Mouse (Mus musculus): Measurements from ENCODE around the gene 1700023F06Rik.

The 1700023F06Rik gene

DNA sequence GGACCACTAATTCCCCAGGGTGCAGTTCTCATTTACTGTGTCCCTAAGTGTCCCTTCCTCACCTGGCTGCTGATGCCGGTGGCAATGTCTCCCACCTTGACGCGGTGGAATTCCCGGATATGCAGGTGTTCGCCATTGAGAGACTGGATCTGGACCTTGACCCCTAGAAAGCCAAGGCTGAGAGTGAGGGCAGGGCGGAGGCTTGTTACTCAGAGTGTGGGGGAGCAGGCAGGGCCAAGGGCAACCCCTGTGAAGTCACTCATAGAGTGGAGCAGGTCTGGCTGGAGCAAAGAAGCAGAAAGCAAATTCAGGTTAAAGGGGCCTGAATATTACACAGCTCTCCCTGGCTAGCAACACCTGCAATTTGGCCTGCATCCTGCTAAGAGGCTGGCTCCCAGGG, 13.1 kb upstream of the 1700023F06Rik start:
- no peak for DNase-seq

DNA sequence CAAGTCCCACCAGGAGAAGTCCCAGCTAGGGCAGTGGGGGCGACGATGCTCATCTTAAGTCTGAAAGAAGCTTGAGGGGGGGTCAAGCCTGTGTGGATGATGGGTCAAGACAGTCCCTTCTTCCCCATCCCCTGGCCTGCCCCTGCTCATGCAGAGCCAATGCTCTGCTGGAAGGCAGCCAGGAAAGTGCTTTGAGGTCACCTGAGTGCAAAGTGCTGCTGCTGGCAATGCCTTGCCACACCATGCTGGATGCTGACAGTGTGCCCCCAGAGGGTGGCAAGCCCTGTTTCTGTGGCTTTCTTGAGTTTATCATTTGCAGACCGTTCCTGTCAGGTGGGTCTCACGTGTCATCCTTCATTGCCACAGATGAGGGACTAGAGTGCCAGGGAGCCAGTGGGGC, 11.6 kb upstream of the 1700023F06Rik start:
- no peak for DNase-seq

DNA sequence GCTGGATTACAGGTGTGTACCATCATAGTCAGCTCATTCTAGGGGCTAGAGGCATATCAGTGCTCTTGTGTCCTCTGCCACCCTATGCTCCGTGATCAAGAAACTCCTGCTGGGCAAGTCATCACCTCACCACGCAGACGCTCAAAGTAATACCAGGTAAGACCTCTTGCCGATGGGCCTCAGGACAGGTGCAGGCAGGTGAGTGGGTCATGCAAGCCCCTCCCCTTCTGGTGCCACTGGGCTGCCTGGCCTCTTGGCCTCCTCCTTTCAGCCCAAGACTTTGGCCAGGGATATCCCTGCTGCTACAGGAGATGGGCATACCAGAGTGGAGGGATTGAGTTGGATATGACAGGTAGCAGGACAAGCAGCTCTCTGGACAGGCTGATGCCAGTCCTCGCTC, 10.9 kb upstream of the 1700023F06Rik start:
- no peak for DNase-seq

DNA sequence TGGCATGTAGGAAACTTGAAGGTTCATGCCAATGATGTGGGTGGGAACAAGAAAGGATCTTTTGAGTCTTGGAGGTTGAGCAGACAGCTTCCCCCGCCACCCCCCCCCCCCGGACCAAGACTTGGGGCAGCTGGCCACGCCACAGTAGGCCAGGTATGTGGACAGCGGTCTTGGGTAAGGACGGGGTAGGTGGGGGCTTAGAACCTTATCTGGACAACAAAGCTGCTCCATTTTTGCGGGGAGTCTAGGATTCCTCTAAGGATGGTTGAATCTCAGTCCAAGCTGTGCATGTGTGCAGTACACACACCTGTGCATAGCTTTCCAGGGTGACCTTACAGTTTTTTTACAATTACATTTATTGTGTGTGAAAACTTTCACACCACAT, 10.2 kb upstream of the 1700023F06Rik start:
- no peak for DNase-seq

DNA sequence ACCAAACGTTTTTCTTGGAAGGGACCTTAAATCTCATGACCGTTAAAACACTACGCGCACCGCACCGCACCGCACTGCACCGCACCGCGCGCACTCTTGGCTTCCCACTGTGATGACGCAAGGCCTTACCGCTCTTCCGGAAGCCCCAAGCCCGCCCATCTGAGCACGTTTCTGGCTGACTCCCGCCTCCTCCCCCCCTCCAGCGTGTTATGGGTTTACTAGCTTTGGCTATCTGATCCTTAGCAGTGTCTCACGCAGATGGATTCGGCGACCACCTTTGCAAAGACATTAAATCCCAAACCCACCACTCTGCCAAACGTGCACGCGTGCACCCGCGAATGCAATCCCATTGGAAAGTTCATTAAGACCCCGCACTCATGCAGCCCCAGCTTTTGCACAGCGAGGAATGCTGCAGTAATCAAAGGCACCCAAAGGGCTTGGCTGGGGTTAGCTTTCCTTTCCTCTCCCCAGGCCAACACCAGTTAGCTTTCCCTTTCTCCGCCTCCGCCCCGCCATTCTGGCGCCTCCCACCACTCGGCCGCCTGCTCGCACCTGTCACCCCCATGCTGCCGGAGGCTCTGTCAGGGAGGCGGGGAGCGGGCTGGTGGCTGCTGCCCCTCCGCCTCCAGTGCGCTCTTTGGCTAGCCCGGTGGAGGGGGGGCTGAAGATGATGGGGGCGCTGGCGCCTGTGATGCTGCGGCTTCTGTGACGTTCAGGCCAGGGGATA, 9.6 kb upstream of the 1700023F06Rik start, which contains the start of gene Spata32:
TSS of gene Spata32 (minus strand) at position 643 of the 727 bp plus-strand sequence.
- peak; percentile 79 for DNase-seq

DNA sequence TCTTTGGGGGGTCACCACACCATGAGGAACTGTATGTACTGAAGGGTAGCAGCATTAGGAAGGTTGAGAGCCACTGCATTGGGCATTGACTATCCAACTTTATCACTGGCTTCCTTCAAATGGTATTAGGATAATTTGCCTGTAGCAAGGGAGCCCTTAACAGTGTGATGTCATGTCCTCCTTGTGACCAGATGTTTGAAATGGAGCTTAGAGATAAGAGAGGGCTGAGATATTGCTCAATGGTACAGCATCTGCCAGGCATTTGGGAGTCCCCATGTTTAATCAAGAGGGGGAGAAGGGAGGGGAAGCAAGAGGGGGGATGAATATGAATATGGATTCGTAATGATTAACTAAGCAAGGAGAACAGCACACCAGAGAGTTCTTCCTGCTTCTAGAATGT, 7.0 kb upstream of the 1700023F06Rik start:
- no peak for DNase-seq

DNA sequence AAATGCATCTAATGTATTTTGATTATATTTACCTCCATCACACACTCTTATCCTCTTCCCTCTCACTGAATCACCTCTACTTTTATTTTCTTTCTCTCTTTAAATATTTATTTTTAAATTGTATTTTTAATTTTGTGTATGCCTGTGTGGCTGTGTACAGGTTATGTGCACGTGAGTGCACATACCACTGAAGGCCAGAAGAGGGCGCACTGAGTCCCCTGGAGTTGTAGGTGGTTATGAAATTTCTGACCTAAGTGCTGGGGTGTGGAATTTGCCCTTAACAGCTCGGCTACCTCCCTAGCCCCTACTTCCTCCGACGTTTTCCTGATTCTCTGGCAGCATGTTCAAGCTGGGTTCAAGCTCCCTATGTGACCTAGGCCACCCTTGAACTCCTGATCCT, 5.4 kb upstream of the 1700023F06Rik start:
- no peak for DNase-seq

DNA sequence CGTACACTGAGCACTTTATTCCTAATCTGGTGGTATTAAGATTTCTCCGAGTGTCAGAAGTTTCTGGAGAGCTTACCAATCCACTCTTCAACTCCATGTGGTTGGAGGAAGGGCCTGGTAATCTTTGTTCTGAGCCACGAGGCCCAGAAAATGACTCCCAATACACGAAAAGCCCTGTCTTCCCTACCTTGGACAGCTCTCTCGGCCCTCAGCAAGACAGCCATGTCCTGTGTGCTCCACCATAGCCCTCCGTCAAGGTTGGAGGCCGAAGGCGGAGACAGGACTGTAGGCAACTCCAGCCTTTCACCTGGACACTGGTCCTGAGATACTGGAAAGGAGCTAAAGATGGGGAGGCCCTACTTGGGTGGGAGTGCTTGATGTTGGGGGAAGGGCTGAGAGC, 1.9 kb upstream of the 1700023F06Rik start:
- no peak for DNase-seq

DNA sequence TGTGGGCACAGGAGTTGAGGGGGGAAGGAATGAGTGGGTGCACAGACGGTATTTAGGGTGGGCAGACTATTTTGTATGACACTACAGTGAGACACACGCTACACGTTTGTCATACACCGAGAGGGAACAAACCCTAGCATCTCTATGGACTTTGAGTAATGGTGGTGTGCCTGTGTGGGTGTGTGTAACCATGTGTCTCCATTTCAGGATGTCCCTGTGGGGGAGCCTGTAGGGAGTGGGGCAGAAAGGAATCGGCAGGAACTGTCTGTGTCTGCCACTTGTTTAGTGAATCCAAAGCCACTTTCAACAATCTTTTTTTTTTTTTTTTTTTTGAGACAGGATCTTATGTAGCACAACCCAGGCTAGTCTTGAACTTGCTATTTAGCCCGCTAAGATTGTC, 2.2 kb downstream of the 1700023F06Rik start:
- no peak for DNase-seq

DNA sequence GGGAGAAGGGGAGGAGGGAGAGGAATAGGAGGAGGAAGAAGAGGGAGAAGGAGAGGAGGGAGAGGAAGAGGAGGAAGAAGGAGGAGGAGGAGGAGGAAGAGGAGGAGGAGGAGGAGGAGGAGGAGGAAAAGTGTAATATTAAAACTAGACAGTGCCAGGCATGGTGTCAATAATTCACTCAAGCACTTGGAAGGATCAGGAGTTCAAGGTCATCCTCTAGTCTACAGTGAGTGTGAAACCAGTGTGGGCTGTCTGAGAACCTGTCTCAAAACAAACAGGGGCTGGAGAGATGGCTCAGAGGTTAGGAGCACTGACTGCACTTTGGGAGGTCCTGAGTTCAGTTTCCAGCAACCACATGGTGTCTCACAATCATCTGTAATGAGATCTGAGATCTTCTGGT, 6.0 kb downstream of the 1700023F06Rik start:
- DNase-seq = no peak

DNA sequence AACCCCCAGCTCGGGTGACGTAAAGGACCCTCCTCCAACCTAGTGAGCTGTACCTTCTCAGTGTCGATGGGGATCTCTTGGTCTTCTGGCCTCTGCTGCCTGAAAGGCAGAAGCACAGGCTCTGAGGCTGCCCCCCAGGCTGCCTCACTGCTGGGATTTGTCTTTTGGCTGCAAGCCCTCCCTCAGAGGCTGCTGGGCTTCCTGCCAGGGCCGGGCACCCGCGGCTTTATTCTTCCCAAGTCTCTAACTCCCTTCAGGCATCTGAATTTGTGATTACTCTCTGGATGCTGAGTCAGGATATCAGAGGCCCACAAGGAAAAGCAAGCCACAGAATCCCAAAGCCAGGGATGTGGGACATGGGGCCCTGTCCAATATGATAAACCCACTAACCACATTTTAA, 6.7 kb downstream of the 1700023F06Rik start:
- no peak for DNase-seq

DNA sequence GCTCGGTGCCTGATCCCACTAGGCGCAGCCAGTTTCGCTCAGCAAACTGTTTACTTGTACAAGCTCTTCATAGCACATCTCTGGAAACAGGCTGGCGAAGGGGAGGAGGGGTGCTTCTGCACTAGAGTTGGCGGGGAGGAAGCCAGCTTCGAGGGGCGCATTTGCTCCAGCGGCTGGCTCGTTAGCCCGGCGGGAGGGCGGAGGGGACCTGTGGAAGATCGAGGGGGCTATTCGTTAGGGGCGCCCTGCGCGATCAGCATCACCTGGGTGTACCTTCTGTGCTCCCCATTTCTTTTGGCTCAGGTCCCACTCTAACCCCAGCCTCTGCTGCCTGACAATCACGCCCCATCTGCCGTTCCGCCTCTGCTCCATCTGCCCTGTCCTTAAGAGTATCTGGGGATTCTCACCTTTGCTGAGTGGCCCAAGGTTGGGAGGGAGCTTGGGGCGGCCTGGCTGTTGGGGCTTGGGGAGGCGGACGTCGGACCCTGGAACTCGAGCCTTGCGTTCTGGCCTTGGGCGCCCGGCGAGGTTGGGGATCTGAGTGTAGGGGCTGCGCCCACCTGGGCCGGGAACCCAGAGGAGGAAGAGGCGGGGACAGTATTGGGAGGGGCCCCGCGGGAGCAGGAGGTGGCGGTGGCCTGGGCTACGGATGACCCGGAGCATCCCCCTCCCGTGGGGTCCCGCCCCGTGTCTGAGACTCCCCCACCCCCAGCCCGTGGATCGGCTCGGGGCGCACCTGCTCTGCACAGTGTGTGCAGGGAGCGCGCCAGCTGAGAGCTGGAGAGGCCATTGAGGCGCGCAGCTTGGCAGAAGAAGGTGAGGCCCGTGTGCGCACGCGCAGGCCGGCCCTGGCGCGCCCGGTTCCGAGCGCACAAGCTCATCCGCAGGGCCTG, 9.2 kb downstream of the 1700023F06Rik start:
- DNase-seq = peak; percentile 59

DNA sequence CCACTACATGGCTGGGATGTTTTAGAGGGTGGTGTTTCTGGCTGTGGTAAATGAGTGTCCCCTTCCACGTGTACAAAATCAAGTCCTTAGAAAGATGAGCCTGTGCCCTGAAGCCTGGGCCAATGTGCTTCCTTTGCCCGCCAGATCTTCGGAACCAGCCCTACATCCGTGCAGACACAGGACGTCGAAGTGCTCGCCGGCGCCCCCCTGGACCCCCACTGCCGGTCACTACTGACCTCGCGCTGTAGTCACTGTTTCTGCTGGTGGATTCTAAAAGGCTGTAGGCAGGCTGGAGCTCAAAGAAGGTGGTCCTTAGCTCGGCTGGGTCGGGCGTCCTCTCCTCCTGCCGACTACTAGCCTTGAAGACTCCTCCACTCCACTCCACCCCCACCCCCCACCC, 10.0 kb downstream of the 1700023F06Rik start:
- no peak for DNase-seq

DNA sequence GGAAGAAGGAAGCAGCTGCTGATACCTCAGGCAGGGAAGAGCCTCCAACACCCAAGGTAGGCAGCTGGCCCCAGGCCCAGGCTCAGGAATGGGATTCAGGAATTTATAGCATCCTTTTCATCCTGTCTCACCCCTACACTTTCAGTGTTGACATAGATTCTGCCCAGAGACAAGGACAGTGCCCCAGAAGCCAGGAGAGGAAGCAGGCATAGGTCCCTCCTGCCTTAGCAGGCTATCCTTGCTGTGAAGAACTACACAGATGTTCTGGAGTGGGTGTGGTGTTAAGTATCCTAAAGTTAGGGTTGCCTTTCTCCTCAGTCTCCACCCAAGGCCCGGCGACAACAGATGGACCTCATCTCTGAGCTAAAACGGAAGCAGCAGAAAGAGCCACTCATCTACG, 11.0 kb downstream of the 1700023F06Rik start:
- no peak for DNase-seq

DNA sequence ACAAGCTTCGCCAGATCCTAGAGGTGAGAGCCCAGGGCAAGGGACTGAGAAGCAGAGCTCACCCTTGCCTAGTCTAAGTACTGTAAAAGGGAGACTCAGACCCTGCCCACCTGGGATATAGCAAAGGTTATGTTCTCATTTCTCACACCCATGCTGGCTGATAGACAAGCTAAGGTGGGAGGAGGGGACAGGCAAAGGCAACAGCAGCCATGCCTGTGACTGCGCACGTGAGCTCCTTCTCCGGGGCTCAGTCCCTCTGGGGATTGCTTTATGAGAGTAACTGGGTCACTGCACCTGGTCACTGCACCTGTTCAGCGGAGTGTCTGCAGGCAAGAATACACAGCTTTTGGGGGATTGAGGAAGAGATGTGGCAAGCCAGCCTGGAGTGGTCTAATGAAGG, 12.7 kb downstream of the 1700023F06Rik start:
- DNase-seq = no peak

DNA sequence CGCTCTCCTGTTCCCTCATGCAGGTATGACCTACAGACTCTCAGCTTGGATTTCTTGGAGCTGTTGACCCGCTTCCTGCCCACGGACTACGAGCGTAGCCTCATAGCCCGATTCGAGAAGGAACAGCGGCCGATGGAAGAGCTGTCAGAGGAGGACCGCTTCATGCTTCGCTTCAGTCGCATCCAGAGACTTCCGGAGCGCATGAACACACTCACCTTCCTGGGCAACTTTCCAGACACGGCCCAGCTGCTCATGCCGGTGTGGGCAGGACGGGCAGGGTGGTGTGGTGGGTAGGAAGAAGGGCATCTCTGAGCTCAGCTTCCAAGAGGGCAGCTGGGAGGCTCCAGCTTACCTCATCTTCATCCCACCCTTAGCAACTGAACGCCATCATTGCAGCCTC, 13.1 kb downstream of the 1700023F06Rik start:
- no peak for DNase-seq

DNA sequence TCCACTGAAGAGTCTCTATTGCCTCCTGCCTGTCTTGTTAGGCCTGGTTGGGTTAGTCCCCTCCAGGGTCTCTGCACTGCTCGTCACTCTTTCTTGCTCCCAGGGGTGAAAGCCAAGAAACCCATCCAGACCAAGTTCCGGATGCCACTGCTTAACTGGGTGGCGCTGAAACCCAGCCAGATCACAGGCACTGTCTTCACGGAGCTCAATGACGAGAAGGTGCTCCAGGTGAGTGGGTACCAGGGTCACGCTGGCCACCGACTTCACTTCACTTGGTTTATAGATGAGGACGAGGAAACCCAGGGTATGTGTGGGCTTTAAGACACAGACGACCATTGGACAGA, 14.6 kb downstream of the 1700023F06Rik start:
- DNase-seq = no peak

DNA sequence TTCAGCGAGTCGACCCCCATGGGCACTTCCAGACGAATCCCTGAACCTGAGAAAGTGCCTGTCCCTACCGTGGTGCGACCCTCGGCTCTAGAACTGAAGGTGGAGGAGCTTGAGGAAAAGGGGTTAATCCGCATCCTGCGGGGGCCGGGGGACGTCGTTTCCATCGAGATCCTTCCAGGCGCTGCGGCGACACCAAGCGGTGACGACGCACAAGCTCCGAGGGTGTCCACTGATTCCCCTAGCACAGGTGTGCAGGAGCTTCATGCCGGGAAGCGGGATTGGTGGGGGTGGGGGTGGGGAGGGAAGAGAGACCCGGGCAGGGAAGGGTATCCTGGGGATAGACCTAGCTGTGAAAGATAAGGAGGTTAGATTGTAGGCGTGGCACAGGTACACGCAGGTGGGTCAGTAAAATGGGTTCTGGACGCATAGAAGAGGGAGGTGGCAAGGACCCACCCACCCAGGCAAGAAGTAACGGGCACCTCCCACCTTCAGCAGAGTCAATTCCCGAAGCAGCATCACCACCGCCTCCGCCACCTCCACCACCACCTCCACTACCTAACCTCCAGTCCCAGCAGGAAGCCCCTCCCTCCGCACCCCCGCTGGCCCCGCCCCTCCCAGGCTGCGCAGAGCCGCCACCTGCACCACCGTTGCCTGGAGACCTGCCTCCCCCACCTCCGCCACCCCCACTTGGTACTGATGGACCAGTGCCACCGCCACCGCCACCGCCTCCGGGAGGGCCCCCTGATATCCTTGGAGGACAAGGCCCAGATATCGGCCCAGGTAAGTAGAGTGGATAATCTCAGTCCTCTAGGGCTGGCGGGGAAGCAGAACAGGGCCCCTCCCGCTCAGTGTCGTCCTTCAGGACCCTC, 15.2 kb downstream of the 1700023F06Rik start:
- DNase-seq = peak; percentile 66

DNA sequence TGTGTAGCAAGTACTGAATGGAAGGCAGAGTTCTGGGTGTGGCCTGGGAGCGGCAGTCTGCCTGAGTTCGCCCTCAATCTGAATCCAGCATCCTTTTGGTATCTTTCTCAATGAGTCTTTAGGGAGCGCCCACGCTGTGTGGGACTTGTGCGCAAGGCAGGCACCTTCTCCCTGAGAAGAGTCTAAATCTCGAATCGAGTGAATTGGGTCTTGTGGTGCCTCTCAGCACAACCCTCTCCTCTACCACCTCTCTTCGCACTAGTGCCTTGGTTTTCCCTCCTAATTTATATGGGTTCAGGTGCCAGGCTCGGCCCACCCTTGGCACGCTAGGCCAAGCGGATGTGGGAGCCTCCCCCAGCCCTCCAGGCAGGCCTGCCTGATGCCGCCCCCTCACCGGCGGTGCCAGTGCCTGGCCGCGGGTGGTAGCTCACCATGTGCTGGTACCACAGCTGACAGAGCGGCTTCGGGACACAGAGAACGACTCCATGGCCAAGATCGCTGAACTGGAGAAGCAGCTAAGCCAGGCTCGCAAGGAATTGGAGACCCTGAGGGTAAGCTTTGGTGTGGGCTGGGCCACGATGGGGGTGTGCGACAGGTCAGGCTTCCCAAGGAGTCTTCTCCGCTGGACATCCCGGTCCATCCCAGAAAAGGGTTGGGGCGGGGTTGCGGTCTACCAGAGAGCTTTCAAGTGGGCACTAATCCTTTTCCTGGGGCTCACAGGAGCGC, 16.0 kb downstream of the 1700023F06Rik start:
- DNase-seq = peak; percentile 17

DNA sequence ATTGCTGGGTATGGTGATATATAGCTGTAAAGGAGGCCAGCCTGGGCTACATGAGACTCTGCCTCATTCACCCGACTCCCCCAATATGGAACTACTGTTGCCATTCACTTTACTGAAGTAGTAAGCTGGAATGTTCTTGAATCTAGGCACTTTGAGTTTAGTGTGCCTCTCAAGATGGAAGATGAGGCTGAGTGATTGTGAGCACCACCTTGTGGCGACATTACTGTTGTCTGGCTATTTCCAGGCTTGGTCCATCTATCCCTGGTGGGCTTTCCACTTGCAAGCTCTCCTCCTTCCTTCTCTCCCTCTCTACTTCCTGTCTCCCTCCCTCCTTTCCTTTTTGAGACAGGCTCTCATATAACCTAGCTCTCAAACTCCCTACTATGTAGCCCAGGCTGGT, 23.5 kb downstream of the 1700023F06Rik start:
- peak; percentile 68 for DNase-seq

DNA sequence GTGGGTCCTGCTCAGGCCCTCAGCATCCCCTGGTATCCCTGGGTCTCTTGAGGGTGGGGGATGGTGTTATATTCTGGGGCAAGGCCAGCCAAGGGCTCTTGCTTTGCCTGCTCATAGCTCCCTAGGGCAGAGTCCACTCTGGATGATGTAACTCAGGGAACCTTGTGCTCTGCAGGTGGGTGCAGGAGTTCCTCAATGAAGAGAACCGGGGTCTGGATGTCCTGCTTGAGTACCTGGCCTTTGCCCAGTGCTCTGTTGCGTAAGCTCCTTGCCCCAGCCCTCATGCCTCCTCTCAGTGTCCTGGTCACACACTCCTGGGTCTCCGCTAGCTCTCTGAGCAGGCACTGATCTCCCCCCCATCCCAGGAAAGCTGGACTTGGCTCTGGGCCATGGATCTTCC, 26.4 kb downstream of the 1700023F06Rik start:
- DNase-seq = no peak

DNA sequence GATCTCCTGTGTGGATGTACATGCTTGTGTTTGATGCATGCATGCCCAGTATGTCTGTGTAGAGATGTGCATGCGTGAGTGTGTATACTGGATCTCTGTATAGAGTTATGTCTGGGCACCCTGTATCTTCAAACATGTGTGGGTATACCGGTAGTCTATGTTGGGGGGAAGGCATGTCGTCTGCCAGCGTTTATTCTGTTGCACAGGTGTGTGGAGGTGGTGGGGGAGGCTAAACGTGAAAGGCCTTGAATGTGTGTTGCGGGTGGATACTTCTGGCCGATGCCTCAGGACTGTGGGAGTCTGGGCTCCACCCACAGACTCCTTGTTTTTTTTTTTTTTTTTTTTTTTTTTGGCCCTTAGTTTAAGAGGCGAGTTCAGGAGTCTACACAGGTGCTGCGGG, 27.0 kb downstream of the 1700023F06Rik start:
- DNase-seq = no peak

DNA sequence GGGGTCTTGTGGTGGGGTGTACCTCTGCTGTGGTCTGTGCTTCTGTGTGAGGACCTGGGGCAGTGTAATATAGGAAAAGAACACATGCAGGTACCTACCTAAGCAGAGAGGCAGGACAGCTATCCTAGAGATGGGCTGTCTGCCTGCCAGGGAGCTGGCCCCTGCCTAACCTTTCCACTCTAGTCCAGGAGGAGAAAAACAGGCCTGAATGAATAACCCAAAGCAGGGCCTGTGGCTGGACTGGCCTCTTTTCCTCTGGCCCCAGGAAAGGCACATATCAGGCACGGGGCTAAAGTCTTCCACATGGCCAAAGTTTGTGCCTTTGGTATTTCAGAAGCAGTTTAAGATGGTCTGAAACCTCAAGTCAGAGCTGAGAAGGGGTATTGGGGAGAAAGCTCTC, 27.9 kb downstream of the 1700023F06Rik start:
- no peak for DNase-seq

Data from embryo, embryonic 11 days (tissue).